31 mouse cellular contexts compared by ENCODE assay signal in genomic region chr17:84665053-84665452, GRCm38 (mm10). TPM values are rescaled to one million over a fixed set of nuclear protein-coding genes. Genes with fewer than 3 reads are reported as not detected.
DNase-seq lines count a peak whose midpoint lies in the region; ATAC-seq lines count a peak whose summit lies in the region.
"Had no signal": no experiment of that assay in that cellular context is flagged by ENCODE, and none has a peak within 500 bp of the region (broad histone marks: within the 10 kb centered on the region; RNA-seq: fewer than 3 reads in every experiment).

No protein-coding gene starts in this region.

- H3K4me2 ChIP-seq in heart, embryonic 13.5 days, result peak overlapping the region; percentile 11; the same call in 1 of the 2 replicates
- H3K4me2 ChIP-seq in heart, embryonic 11.5 days, result no peak overlapping the region
- peak overlapping the region; percentile 43 for H3K4me2 ChIP-seq in kidney, embryonic 15.5 days
- no peak overlapping the region for H3K4me2 ChIP-seq in neural tube, embryonic 11.5 days (ENCODE audit: low read depth)
- H3K4me2 ChIP-seq in neural tube, embryonic 15.5 days, result no peak overlapping the region
- H3K4me2 ChIP-seq: embryonic facial prominence, embryonic 13.5 days; forebrain, embryonic 12.5 days; forebrain, embryonic 15.5 days; hindbrain, embryonic 12.5 days; hindbrain, embryonic 15.5 days had no signal

- no peak overlapping the region for H3K9ac ChIP-seq in heart, embryonic 13.5 days
- no peak overlapping the region for H3K9ac ChIP-seq in heart, embryonic 11.5 days (ENCODE audit: low read depth, low read length)
- H3K9ac ChIP-seq in kidney, embryonic 15.5 days, result no peak overlapping the region
- no peak overlapping the region for H3K9ac ChIP-seq in neural tube, embryonic 11.5 days (ENCODE audit: low read length)
- H3K9ac ChIP-seq in neural tube, embryonic 15.5 days (replicated peaks), result no peak overlapping the region
- H3K9ac ChIP-seq: embryonic facial prominence, embryonic 13.5 days; forebrain, embryonic 12.5 days; forebrain, embryonic 15.5 days; hindbrain, embryonic 12.5 days; hindbrain, embryonic 15.5 days had no signal

- H3K27ac ChIP-seq in heart, embryonic 13.5 days (replicated peaks), result no peak overlapping the region
- H3K27ac ChIP-seq in heart, embryonic 11.5 days (ENCODE audit: low read depth, low read length), result no peak overlapping the region
- H3K27ac ChIP-seq in kidney, embryonic 15.5 days, result peak overlapping the region; percentile 69
- no peak overlapping the region for H3K27ac ChIP-seq in neural tube, embryonic 11.5 days (ENCODE audit: low read depth, low read length)
- no peak overlapping the region for H3K27ac ChIP-seq in neural tube, embryonic 15.5 days (replicated peaks)
- no peak overlapping the region; the same call in 1 of the 2 replicates for H3K27ac ChIP-seq in limb, embryonic 10.5 days
- H3K27ac ChIP-seq: embryonic facial prominence, embryonic 13.5 days; forebrain, embryonic 12.5 days; forebrain, embryonic 15.5 days; hindbrain, embryonic 12.5 days; hindbrain, embryonic 15.5 days had no signal

- 31% methylated on average over 10 of the region's 10 CpGs for WGBS in heart, embryonic 13.5 days
- 38% methylated on average over 10 of the region's 10 CpGs for WGBS in heart, embryonic 11.5 days (ENCODE audit: insufficient replicate concordance)
- 17% methylated on average over 10 of the region's 10 CpGs for WGBS in kidney, embryonic 15.5 days
- WGBS in neural tube, embryonic 11.5 days, result 29% methylated on average over 10 of the region's 10 CpGs
- whole genome bisulfite sequencing in neural tube, embryonic 15.5 days, result 30% methylated on average over 10 of the region's 10 CpGs
- 42% methylated on average over 10 of the region's 10 CpGs for WGBS in limb, embryonic 10.5 days

- H3K27me3 ChIP-seq in heart, embryonic 13.5 days (replicated peaks), result no peaks in the 10 kb centered on the region
- H3K27me3 ChIP-seq in heart, embryonic 11.5 days (ENCODE audit: control insufficient read depth, insufficient read depth, low read length), result no peaks in the 10 kb centered on the region
- H3K27me3 ChIP-seq in kidney, embryonic 15.5 days, result no peaks in the 10 kb centered on the region
- H3K27me3 ChIP-seq in neural tube, embryonic 11.5 days (ENCODE audit: control insufficient read depth, insufficient read depth, low read length), result no peaks in the 10 kb centered on the region
- no peaks in the 10 kb centered on the region; the same call in 1 of the 2 replicates for H3K27me3 ChIP-seq in neural tube, embryonic 15.5 days (replicated peaks)
- H3K27me3 ChIP-seq in limb, embryonic 10.5 days (ENCODE audit: low read depth, poor library complexity, severe bottlenecking), result no peaks in the 10 kb centered on the region
- H3K27me3 ChIP-seq: CH12.LX; embryonic facial prominence, embryonic 13.5 days; forebrain, embryonic 12.5 days; forebrain, embryonic 15.5 days; hindbrain, embryonic 12.5 days; hindbrain, embryonic 15.5 days; Patski had no signal

- ATAC-seq in heart, embryonic 13.5 days (ENCODE audit: extremely low read depth, insufficient number of reproducible peaks, low FRiP score, low TSS enrichment), result no peak
- ATAC-seq in heart, embryonic 11.5 days (replicated peaks; ENCODE audit: insufficient number of reproducible peaks, low FRiP score, low TSS enrichment), result no peak
- 0 out of 2 replicates have a peak, but pooled peaks have one; percentile 35 for ATAC-seq in kidney, embryonic 15.5 days (replicated peaks; ENCODE audit: low FRiP score)
- ATAC-seq in neural tube, embryonic 11.5 days (ENCODE audit: insufficient read depth, low FRiP score, low TSS enrichment), result no peak
- ATAC-seq in neural tube, embryonic 15.5 days (ENCODE audit: low FRiP score), result no peak
- ATAC-seq: forebrain, embryonic 15.5 days; Patski had no signal

- no peaks in the 10 kb centered on the region for H3K36me3 ChIP-seq in heart, embryonic 13.5 days
- H3K36me3 ChIP-seq in heart, embryonic 11.5 days (ENCODE audit: control insufficient read depth, insufficient read depth, low read length), result no peaks in the 10 kb centered on the region
- no peaks in the 10 kb centered on the region for H3K36me3 ChIP-seq in kidney, embryonic 15.5 days
- H3K36me3 ChIP-seq in neural tube, embryonic 11.5 days (ENCODE audit: control insufficient read depth, insufficient read depth, low read length), result no peaks in the 10 kb centered on the region
- H3K36me3 ChIP-seq in neural tube, embryonic 15.5 days, result no peaks in the 10 kb centered on the region
- H3K36me3 ChIP-seq in limb, embryonic 10.5 days, result no peaks in the 10 kb centered on the region
- H3K36me3 ChIP-seq: embryonic facial prominence, embryonic 13.5 days; forebrain, embryonic 12.5 days; forebrain, embryonic 15.5 days; G1E; hindbrain, embryonic 12.5 days; hindbrain, embryonic 15.5 days had no signal

- no peaks in the 10 kb centered on the region for H3K9me3 ChIP-seq in heart, embryonic 13.5 days
- H3K9me3 ChIP-seq in heart, embryonic 11.5 days (replicated peaks; ENCODE audit: control insufficient read depth, low read length), result no peaks in the 10 kb centered on the region
- no peaks in the 10 kb centered on the region for H3K9me3 ChIP-seq in kidney, embryonic 15.5 days (replicated peaks)
- H3K9me3 ChIP-seq in neural tube, embryonic 11.5 days (ENCODE audit: control insufficient read depth, low read length), result no peaks in the 10 kb centered on the region
- H3K9me3 ChIP-seq in neural tube, embryonic 15.5 days (replicated peaks), result no peaks in the 10 kb centered on the region
- H3K9me3 ChIP-seq in limb, embryonic 10.5 days (replicated peaks), result no peaks in the 10 kb centered on the region
- H3K9me3 ChIP-seq: embryonic facial prominence, embryonic 13.5 days; forebrain, embryonic 12.5 days; forebrain, embryonic 15.5 days; hindbrain, embryonic 12.5 days; hindbrain, embryonic 15.5 days had no signal

- H3K4me3 ChIP-seq in heart, embryonic 13.5 days, result no peak overlapping the region
- H3K4me3 ChIP-seq in heart, embryonic 11.5 days (ENCODE audit: low read depth, low read length), result no peak overlapping the region
- H3K4me3 ChIP-seq in kidney, embryonic 15.5 days (replicated peaks), result no peak overlapping the region
- H3K4me3 ChIP-seq in neural tube, embryonic 11.5 days (ENCODE audit: low read depth, low read length), result no peak overlapping the region
- H3K4me3 ChIP-seq in neural tube, embryonic 15.5 days (replicated peaks), result no peak overlapping the region
- H3K4me3 ChIP-seq in limb, embryonic 10.5 days, result 0 out of 2 replicates have a peak overlapping the region, but pooled peaks have one; percentile 10
- H3K4me3 ChIP-seq: embryonic facial prominence, embryonic 13.5 days; erythroblast, embryonic 14.5 days; forebrain, embryonic 12.5 days; forebrain, embryonic 15.5 days; hindbrain, embryonic 12.5 days; hindbrain, embryonic 15.5 days had no signal

- peaks cover 19% of the 10 kb centered on the region for H3K4me1 ChIP-seq in heart, embryonic 13.5 days
- peaks cover 4% of the 10 kb centered on the region; the same call in 1 of the 2 replicates for H3K4me1 ChIP-seq in heart, embryonic 11.5 days (ENCODE audit: control insufficient read depth, insufficient read depth, low read length)
- peaks cover 30% of the 10 kb centered on the region for H3K4me1 ChIP-seq in kidney, embryonic 15.5 days
- H3K4me1 ChIP-seq in neural tube, embryonic 11.5 days (ENCODE audit: control insufficient read depth, insufficient read depth, low read length), result peaks cover 9% of the 10 kb centered on the region; the same call in 1 of the 2 replicates
- H3K4me1 ChIP-seq in neural tube, embryonic 15.5 days, result peaks cover 10% of the 10 kb centered on the region
- H3K4me1 ChIP-seq in limb, embryonic 10.5 days, result peaks cover 28% of the 10 kb centered on the region
- H3K4me1 ChIP-seq: forebrain, embryonic 15.5 days; hindbrain, embryonic 12.5 days had no signal

- no peak for DNase-seq in kidney, adult 8-10 months
- peak; percentile 10 for DNase-seq in neural tube, embryonic 11.5 days (ENCODE audit: low spot score)
- no peak for DNase-seq in limb, embryonic 10.5 days (ENCODE audit: low spot score)
- DNase-seq in gastrocnemius, adult 18-20 months (ENCODE audit: low spot score), result no peak
- DNase-seq: adrenal gland, postnatal 10 days; adrenal gland, postnatal 36 days; B cell, adult 2 months; cerebellum, adult 18-20 months; cerebellum, adult 9-10 months; cerebellum, postnatal 14 days; gastrocnemius, postnatal 25 days; heart, adult 18-20 months had no signal

RNA-seq across cellular contexts. Expression of gene Abcg8, which starts 11.0 kb away (rescaled TPM):
- 0.10 TPM in 1 of 2 replicates, not detected in the other for polyA plus RNA-seq in heart, embryonic 13.5 days (2015; fragmentation: Nextera tagmentation; extraction: Ambion mirVana)
- polyA plus RNA-seq in heart, embryonic 11.5 days (2014; fragmentation: Nextera tagmentation; extraction: Ambion mirVana), result not detected in 2 replicates
- 0.13 and 0.27 TPM in 2 replicates for polyA plus RNA-seq in kidney, embryonic 15.5 days (2015; fragmentation: Nextera tagmentation; extraction: Ambion mirVana)
- polyA plus RNA-seq in neural tube, embryonic 11.5 days (2014; fragmentation: Nextera tagmentation; extraction: Ambion mirVana), result not detected in 2 replicates
- polyA plus RNA-seq in neural tube, embryonic 15.5 days (2015; fragmentation: Nextera tagmentation; extraction: Ambion mirVana), result 0.08 TPM in 1 of 2 replicates, not detected in the other
- polyA plus RNA-seq in limb, embryonic 10.5 days (2016; fragmentation: Nextera tagmentation; extraction: Ambion mirVana), result 0.10 and 0.11 TPM in 2 replicates
- not detected for total RNA-seq in gastrocnemius, adult 18-20 months (2021)
- total RNA-seq: adrenal gland, adult 18-20 months; adrenal gland, postnatal 36 days; gastrocnemius, postnatal 25 days; heart, adult 18-20 months; heart, postnatal 25 days; hematopoietic stem cell, adult 5-6 weeks had no signal
- polyA plus RNA-seq: erythroblast, embryonic 14.5 days; G1E; heart, embryonic 14.5 days; heart, postnatal 0 days had no signal

RNA-seq across cellular contexts. Expression of gene Abcg5, which starts 17.8 kb away (rescaled TPM):
- 0.31 and 0.47 TPM in 2 replicates for polyA plus RNA-seq in heart, embryonic 13.5 days (2015; fragmentation: Nextera tagmentation; extraction: Ambion mirVana)
- polyA plus RNA-seq in heart, embryonic 11.5 days (2014; fragmentation: Nextera tagmentation; extraction: Ambion mirVana), result 0.43 and 0.99 TPM in 2 replicates
- polyA plus RNA-seq in kidney, embryonic 15.5 days (2015; fragmentation: Nextera tagmentation; extraction: Ambion mirVana), result 4.0 TPM in 2 replicates
- polyA plus RNA-seq in neural tube, embryonic 11.5 days (2014; fragmentation: Nextera tagmentation; extraction: Ambion mirVana), result 0.16 and 0.52 TPM in 2 replicates
- 0.93 and 0.95 TPM in 2 replicates for polyA plus RNA-seq in neural tube, embryonic 15.5 days (2015; fragmentation: Nextera tagmentation; extraction: Ambion mirVana)
- polyA plus RNA-seq in limb, embryonic 10.5 days (2016; fragmentation: Nextera tagmentation; extraction: Ambion mirVana), result 0.97 and 1.1 TPM in 2 replicates
- not detected for total RNA-seq in gastrocnemius, adult 18-20 months (2021)
- total RNA-seq: adrenal gland, adult 18-20 months; adrenal gland, postnatal 36 days; CH12.LX; gastrocnemius, adult 8-10 months; gastrocnemius, postnatal 25 days; heart, adult 18-20 months; heart, postnatal 25 days; hematopoietic stem cell, adult 5-6 weeks had no signal
- polyA plus RNA-seq: erythroblast, embryonic 14.5 days; G1E; heart, postnatal 0 days; Patski had no signal

RNA-seq across cellular contexts. Expression of gene Dync2li1, which starts 38.8 kb away (rescaled TPM):
- 11.9 and 12.2 TPM in 2 replicates for polyA plus RNA-seq in heart, embryonic 13.5 days (2015; fragmentation: Nextera tagmentation; extraction: Ambion mirVana)
- polyA plus RNA-seq in heart, embryonic 11.5 days (2014; fragmentation: Nextera tagmentation; extraction: Ambion mirVana), result 11.9 and 12.8 TPM in 2 replicates
- polyA plus RNA-seq in kidney, embryonic 15.5 days (2015; fragmentation: Nextera tagmentation; extraction: Ambion mirVana), result 51.0 and 52.8 TPM in 2 replicates
- polyA plus RNA-seq in neural tube, embryonic 11.5 days (2014; fragmentation: Nextera tagmentation; extraction: Ambion mirVana), result 29.6 and 30.4 TPM in 2 replicates
- 30.2 and 33.1 TPM in 2 replicates for polyA plus RNA-seq in neural tube, embryonic 15.5 days (2015; fragmentation: Nextera tagmentation; extraction: Ambion mirVana)
- polyA plus RNA-seq in limb, embryonic 10.5 days (2016; fragmentation: Nextera tagmentation; extraction: Ambion mirVana), result 25.5 and 33.4 TPM in 2 replicates
- 1 to 10 TPM; 2.5 to 3.6 TPM for total RNA-seq in gastrocnemius, adult 18-20 months (2021)
- total RNA-seq: G1E had no signal
- polyA plus RNA-seq: erythroblast, embryonic 14.5 days; G1E had no signal

Comparison
In these comparisons a context has a peak if more than half of its experiments do, and no peak if none do; other contexts are left out.
1. H3K4me2 ChIP-seq: peak in heart, embryonic 13.5 days (single experiment) and kidney, embryonic 15.5 days (single experiment); none in heart, embryonic 11.5 days (single experiment), neural tube, embryonic 11.5 days (single experiment) and neural tube, embryonic 15.5 days (single experiment).